Mouse (Mus musculus) cortical plate, adult 2 months (tissue): ENCODE data around the gene Dpysl4. TPM values are rescaled to one million over a fixed set of nuclear protein-coding genes. Genes with fewer than 3 reads are reported as not detected.

Experiments used
- H3K27ac ChIP-seq: fragments of 200-500 bp; 2 replicates; pipeline ENCODE4 v1.5.1; 2012; ENCODE audit warnings: low read length, control low read depth, inconsistent platforms; ENCODE audit not compliant: insufficient read depth
- H3K4me1 ChIP-seq: fragments of 200-500 bp; 2 replicates; pipeline ENCODE4 v1.6.1; 2011; ENCODE audit warnings: low read length; ENCODE audit not compliant: control insufficient read depth, insufficient read depth
- H3K4me3 ChIP-seq: fragments of 200-500 bp; 2 replicates; pipeline ENCODE4 v1.5.1; 2011; ENCODE audit warnings: mild to moderate bottlenecking, low read length, control low read depth; ENCODE audit not compliant: insufficient read depth
- CTCF ChIP-seq: fragments of 200-500 bp; IDR thresholded peaks from 2 replicates; pipeline ENCODE4 v1.5.1; 2011; ENCODE audit warnings: mild to moderate bottlenecking, control low read depth, low read length; ENCODE audit not compliant: insufficient read depth; ENCODE audit errors: extremely low read depth
- POLR2A ChIP-seq: fragments of 200-500 bp; IDR thresholded peaks from 2 replicates; pipeline ENCODE4 v1.6.1; 2011; ENCODE audit warnings: mild to moderate bottlenecking, low read length, control low read depth; ENCODE audit not compliant: insufficient read depth; ENCODE audit errors: extremely low read depth
- polyA plus RNA-seq: library from polyadenylated mRNA; depleted of rRNA; stranded (reverse); fragments of >200 nt; gene quantifications from 2 replicates; pipeline ENCODE4 v1.2.3, GENCODE M21; 2012

Dpysl4 gene
- polyA plus RNA-seq, 1 experiment = 61.3 TPM

GRCm38 (mm10) chr7:139093781-139094180, 8.0 kb downstream of the Dpysl4 start:
- no peak for TF ChIP-seq POLR2A
- TF ChIP-seq CTCF = no peak
- H3K27ac ChIP-seq = no peak overlapping the region
- peaks cover 2% of the 10 kb centered on the region; the same call in 1 of the 2 replicates for H3K4me1 ChIP-seq
- H3K4me3 ChIP-seq = no peak overlapping the region

- no peak overlapping the region for H3K27ac ChIP-seq
- TF ChIP-seq CTCF (no peak), POLR2A (no peak)
- no peak overlapping the region for H3K4me3 ChIP-seq
- peaks cover 2% of the 10 kb centered on the region; the same call in 1 of the 2 replicates for H3K4me1 ChIP-seq
Measured at GRCm38 (mm10) chr7:139094761-139095160, 9.0 kb downstream of the Dpysl4 start.

- peaks cover 1% of the 10 kb centered on the region; the same call in 1 of the 2 replicates for H3K4me1 ChIP-seq
- no peak overlapping the region for H3K4me3 ChIP-seq
- TF ChIP-seq POLR2A (no peak), CTCF (no peak)
- H3K27ac ChIP-seq = no peak overlapping the region
Measured at GRCm38 (mm10) chr7:139095282-139095681, 9.5 kb downstream of the Dpysl4 start.

GRCm38 (mm10) chr7:139096399-139096798, 10.6 kb downstream of the Dpysl4 start:
- H3K4me3 ChIP-seq = no peak overlapping the region
- H3K27ac ChIP-seq = no peak overlapping the region
- no peaks in the 10 kb centered on the region for H3K4me1 ChIP-seq
- no peak for TF ChIP-seq POLR2A
- no peak for TF ChIP-seq CTCF

- no peak overlapping the region for H3K4me3 ChIP-seq
- no peak overlapping the region for H3K27ac ChIP-seq
- H3K4me1 ChIP-seq = no peaks in the 10 kb centered on the region; the same call in 1 of the 2 replicates
- no peak for TF ChIP-seq CTCF
- no peak for TF ChIP-seq POLR2A
Measured at GRCm38 (mm10) chr7:139100531-139101095, 14.8 kb downstream of the Dpysl4 start.

- no peak for TF ChIP-seq CTCF
- TF ChIP-seq POLR2A = 0 out of 2 replicates have a peak, but pooled peaks have one; percentile 11
- H3K4me1 ChIP-seq = no peaks in the 10 kb centered on the region; the same call in 1 of the 2 replicates
- no peak overlapping the region for H3K4me3 ChIP-seq
- H3K27ac ChIP-seq = no peak overlapping the region
Measured at GRCm38 (mm10) chr7:139101286-139101804, 15.5 kb downstream of the Dpysl4 start.

GRCm38 (mm10) chr7:139101826-139102225, 16.0 kb downstream of the Dpysl4 start:
- Histone ChIP-seq H3K4me3 (no peak overlapping the region), H3K27ac (0 out of 2 replicates have a peak overlapping the region, but pooled peaks have one; percentile 1), H3K4me1 (no peaks in the 10 kb centered on the region; the same call in 1 of the 2 replicates)
- TF ChIP-seq POLR2A = no peak
- no peak for TF ChIP-seq CTCF

GRCm38 (mm10) chr7:139103960-139104381, 18.2 kb downstream of the Dpysl4 start:
- H3K27ac ChIP-seq = no peak overlapping the region
- peaks cover 4% of the 10 kb centered on the region for H3K4me1 ChIP-seq
- H3K4me3 ChIP-seq = no peak overlapping the region
- TF ChIP-seq POLR2A (no peak), CTCF (no peak)

- Histone ChIP-seq H3K4me1 (peaks cover 4% of the 10 kb centered on the region), H3K27ac (no peak overlapping the region), H3K4me3 (no peak overlapping the region)
- no peak for TF ChIP-seq CTCF
Measured at GRCm38 (mm10) chr7:139105076-139105475, 19.3 kb downstream of the Dpysl4 start.

- Histone ChIP-seq H3K4me3 (no peak overlapping the region), H3K27ac (no peak overlapping the region), H3K4me1 (peaks cover 4% of the 10 kb centered on the region)
- TF ChIP-seq CTCF (no peak), POLR2A (no peak)
Measured at GRCm38 (mm10) chr7:139105705-139106104, 19.9 kb downstream of the Dpysl4 start.
